Mouse (Mus musculus) heart, postnatal 0 days (tissue): ENCODE measurements around the gene Tfpi. TPM values are rescaled to one million over a fixed set of nuclear protein-coding genes. Genes with fewer than 3 reads are reported as not detected.
"Not testable (repeated sequence)": the region's sequence is repeated elsewhere in the genome, so short reads cannot be mapped to it uniquely, and the experiment has no call there.

Experiments used
- ATAC-seq: fragments of 200-750 bp; cut with Nextera tagmentation; 2 replicates; pipeline ENCODE4 v1.8.0; 2017; ENCODE audit warnings: low read depth, moderate number of reproducible peaks, moderate library complexity; ENCODE audit not compliant: insufficient read depth
- DNase-seq: peaks from one replicate; pipeline ENCODE4 v3.0.0-alpha.2; 2016; ENCODE audit warnings: low spot score
- H3K27ac ChIP-seq: fragments of 300-500 bp; sonication (generic); 2 replicates; pipeline ENCODE4 v1.5.1; 2014; ENCODE audit warnings: low read depth, mild to moderate bottlenecking
- H3K27me3 ChIP-seq: fragments of 300-500 bp; sonication (generic); 2 replicates; pipeline ENCODE4 v1.6.1; 2014; ENCODE audit warnings: low read length, mixed read lengths; ENCODE audit not compliant: control insufficient read depth, insufficient read depth
- H3K36me3 ChIP-seq: fragments of 300-500 bp; sonication (generic); replicated peaks from 2 replicates; pipeline ENCODE4 v1.6.1; 2014; ENCODE audit warnings: low read length, mixed read lengths; ENCODE audit not compliant: control insufficient read depth, insufficient read depth
- H3K4me1 ChIP-seq: fragments of 300-500 bp; sonication (generic); 2 replicates; pipeline ENCODE4 v1.6.1; 2014; ENCODE audit warnings: antibody characterized with exemption; ENCODE audit not compliant: control insufficient read depth, insufficient read depth
- H3K4me2 ChIP-seq: fragments of 300-500 bp; sonication (generic); 2 replicates; pipeline ENCODE4 v1.6.1; 2014; ENCODE audit warnings: low read depth, mild to moderate bottlenecking, low read length, moderate library complexity
- H3K4me3 ChIP-seq: fragments of 300-500 bp; sonication (generic); 2 replicates; pipeline ENCODE4 v1.5.1; 2014; ENCODE audit warnings: low read depth, low read length
- H3K9ac ChIP-seq: fragments of 300-500 bp; sonication (generic); replicated peaks from 2 replicates; pipeline ENCODE4 v1.6.1; 2014; ENCODE audit warnings: low read depth, low read length, mixed read lengths
- H3K9me3 ChIP-seq: fragments of 300-500 bp; sonication (generic); replicated peaks from 2 replicates; pipeline ENCODE4 v1.6.1; 2016; ENCODE audit warnings: low read length; ENCODE audit not compliant: control insufficient read depth
- CTCF ChIP-seq: IDR thresholded peaks from 2 replicates; pipeline ENCODE4 v1.5.1; 2016; ENCODE audit warnings: antibody characterized with exemption, control low read depth, low read depth
- EP300 ChIP-seq: IDR thresholded peaks from 2 replicates; pipeline ENCODE4 v1.6.1; 2016; ENCODE audit warnings: antibody characterized with exemption, low read depth
- WGBS: fragments of 180-500 bp; shearing (Covaris S2); extraction: QIAGEN DNeasy Blood & Tissue Kit; methylation state at CpG from one replicate; pipeline ENCODE4 v1.1.7; 2014; 5-methylcytosine and 5-hydroxymethylcytosine counted together
- polyA plus RNA-seq: library from polyadenylated mRNA; unstranded; fragments of >200 nt; fragmentation: Nextera tagmentation; extraction: Ambion mirVana; gene quantifications from 2 replicates; pipeline ENCODE4 v1.2.1, GENCODE M21; 2015
- total RNA-seq: library from RNA; depleted of rRNA; stranded (reverse); fragments of >200 nt; gene quantifications from 2 replicates; pipeline ENCODE4 v1.2.3, GENCODE M21; 2014; ENCODE audit warnings: low replicate concordance

Gene Tfpi
- total and polyA plus RNA-seq, 2 experiments from 2014 or later: 55.2 to 58.4 TPM

DNA sequence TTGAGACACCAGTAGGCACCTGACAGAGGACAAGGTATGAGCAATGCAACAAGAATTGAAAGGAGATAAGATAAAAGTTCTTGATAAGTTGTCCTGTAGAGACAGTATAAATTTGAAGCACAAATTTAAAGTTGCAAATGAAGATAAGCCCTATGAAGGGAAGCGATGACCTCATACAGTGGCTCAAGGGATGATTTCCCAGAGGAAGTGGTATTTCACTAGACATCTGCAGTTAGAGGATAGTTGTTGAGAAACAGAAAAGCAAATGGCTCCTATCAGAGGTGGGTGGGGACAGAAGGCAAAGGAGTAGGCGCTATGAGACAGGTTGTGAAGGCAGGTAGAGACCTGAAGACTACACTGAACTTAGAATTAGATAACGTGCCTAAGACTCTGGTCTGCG, 83.3 kb downstream of the Tfpi start:
- Histone ChIP-seq H3K27me3 (no peaks in the 10 kb centered on the region), H3K4me3 (no peak overlapping the region), H3K36me3 (no peaks in the 10 kb centered on the region), H3K4me1 (no peaks in the 10 kb centered on the region), H3K9ac (no peak overlapping the region), H3K27ac (no peak overlapping the region), H3K9me3 (no peaks in the 10 kb centered on the region), H3K4me2 (no peak overlapping the region)
- WGBS: 69% methylated on average over 4 of the region's 4 CpGs
- no peak for TF ChIP-seq CTCF
- no peak for TF ChIP-seq EP300
- ATAC-seq (no peak), DNase-seq (no peak)

DNA sequence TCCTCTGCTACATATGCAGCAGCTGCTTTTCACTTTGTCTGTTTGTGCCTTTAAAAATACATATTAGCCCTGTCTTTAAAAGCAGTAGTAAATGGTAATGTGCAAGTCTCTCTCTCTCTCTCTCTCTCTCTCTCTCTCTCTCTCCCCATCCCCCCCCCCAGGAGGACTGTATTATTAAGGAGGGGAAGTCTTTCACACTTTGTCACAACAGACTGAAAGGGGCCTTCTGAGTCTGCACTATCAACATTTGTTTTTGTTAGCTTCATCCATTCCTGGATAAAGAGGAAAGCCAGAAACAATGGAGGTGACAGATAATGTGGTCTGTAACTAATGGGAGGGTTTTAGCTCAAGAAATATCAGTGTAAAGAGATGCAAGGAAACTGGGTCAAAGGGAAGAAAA, 87.5 kb downstream of the Tfpi start:
- H3K36me3 ChIP-seq: no peaks in the 10 kb centered on the region
- DNase-seq: no peak
- H3K27me3 ChIP-seq: no peaks in the 10 kb centered on the region
- H3K9ac ChIP-seq: no peak overlapping the region
- TF ChIP-seq CTCF (no peak), EP300 (no peak)
- H3K4me2 ChIP-seq: no peak overlapping the region
- H3K4me3 ChIP-seq: no peak overlapping the region
- peaks cover 7% of the 10 kb centered on the region for H3K4me1 ChIP-seq
- no peaks in the 10 kb centered on the region for H3K9me3 ChIP-seq
- peak overlapping the region; percentile 43; the same call in 1 of the 2 replicates for H3K27ac ChIP-seq
- ATAC-seq: no peak

DNA sequence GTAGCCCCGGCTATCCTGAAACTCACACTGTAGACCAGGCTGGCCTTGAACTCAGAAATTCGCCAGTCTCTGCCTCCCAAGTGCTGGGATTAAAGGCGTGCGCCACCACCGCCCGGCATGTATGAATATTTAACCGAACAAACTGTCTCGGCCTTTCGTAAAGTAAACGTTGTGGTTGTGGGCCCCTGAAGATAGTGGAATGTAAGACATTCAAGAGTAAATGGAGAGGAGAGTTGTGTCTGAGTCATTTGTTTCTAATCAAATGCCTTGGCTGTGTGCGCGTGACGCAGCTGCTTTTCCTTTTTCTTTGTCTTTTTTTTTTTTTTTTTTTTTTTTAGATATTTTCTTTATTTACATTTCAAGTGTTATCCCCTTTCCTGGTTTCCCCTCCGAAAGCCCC, 88.0 kb downstream of the Tfpi start:
- not testable (repeated sequence) for H3K27me3 ChIP-seq, H3K9me3 ChIP-seq, H3K4me3 ChIP-seq, H3K4me1 ChIP-seq, H3K4me2 ChIP-seq, H3K9ac ChIP-seq, ATAC-seq, DNase-seq, H3K36me3 ChIP-seq
- 70% methylated on average over 14 of the region's 14 CpGs for WGBS
- H3K27ac ChIP-seq: peak overlapping the region; percentile 43; the same call in 1 of the 2 replicates

DNA sequence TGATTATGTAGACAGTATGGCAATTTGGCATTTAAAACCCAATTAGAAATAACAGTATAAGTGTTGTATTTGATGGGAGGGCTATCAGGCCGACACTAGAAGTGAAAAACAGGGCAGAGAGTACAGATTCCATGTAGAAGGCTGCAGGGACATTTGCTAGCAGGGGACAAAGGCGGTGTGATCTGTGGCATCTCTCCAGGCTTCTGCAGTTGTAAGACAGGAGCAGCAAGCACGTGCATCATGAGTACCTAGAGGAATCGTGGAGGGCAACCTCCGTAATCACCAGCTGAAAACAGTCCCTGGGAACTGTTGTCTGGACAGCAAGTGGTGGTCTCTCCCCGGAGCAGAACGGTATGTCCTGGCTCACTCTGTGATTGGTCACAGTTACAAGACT, 88.6 kb downstream of the Tfpi start:
- DNase-seq: peak; percentile 32
- Histone ChIP-seq H3K4me3 (no peak overlapping the region), H3K36me3 (no peaks in the 10 kb centered on the region), H3K27ac (peak overlapping the region; percentile 68), H3K9me3 (no peaks in the 10 kb centered on the region), H3K4me1 (peaks cover 7% of the 10 kb centered on the region), H3K9ac (no peak overlapping the region), H3K27me3 (no peaks in the 10 kb centered on the region), H3K4me2 (peak overlapping the region; percentile 49)
- ATAC-seq: peak; percentile 59; the same call in 1 of the 2 replicates
- WGBS: 32% methylated on average over 7 of the region's 7 CpGs
- TF ChIP-seq EP300 (no peak), CTCF (no peak)

DNA sequence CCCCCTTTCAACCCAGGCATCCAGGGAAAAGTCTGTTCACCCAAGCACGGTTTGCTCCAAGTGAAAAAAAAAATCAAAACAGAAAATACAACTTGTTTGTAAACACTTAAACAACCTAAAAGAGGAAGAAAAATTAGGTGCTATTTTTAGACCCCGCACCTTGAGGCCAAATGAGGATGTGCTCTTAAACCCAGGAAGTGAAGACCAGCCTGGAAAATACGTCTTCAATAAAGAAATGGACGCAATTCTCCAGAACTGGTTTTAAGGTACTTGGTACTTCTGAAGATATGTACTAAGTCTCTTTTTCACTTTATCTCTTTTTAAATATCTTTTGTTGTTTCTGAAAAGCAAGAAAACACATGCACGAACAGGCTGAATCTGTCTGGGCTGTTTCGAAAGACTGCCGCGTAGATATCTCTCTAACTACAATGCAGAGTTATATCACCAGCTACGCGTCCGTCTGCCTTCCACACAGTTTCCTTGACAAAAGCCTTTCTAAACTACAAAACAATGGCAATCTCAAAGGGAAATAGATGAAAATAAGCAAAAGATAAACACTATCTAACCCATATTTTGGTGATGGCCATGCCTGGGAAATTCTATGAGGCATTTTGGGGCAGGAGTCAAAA, 89.1 kb downstream of the Tfpi start:
- no peaks in the 10 kb centered on the region for H3K36me3 ChIP-seq
- no peak for TF ChIP-seq CTCF
- no peak for TF ChIP-seq EP300
- DNase-seq (no peak), ATAC-seq (no peak)
- H3K4me2 ChIP-seq: peak overlapping the region; percentile 49
- H3K4me3 ChIP-seq: peak overlapping the region; percentile 34
- no peaks in the 10 kb centered on the region for H3K9me3 ChIP-seq
- H3K9ac ChIP-seq: no peak overlapping the region
- 45% methylated on average over 11 of the region's 11 CpGs for WGBS
- H3K4me1 ChIP-seq: peaks cover 7% of the 10 kb centered on the region
- no peaks in the 10 kb centered on the region for H3K27me3 ChIP-seq
- peak overlapping the region; percentile 68 for H3K27ac ChIP-seq
